Mouse (Mus musculus) forelimb bud, embryonic 11.5 days (tissue): ENCODE measurements around the gene Bhmt2.

Experiments
- DNase-seq: peaks from one replicate; pipeline ENCODE4 v3.0.0-alpha.2; 2012; ENCODE audit warnings: low read depth, low spot score

Bhmt2 gene

DNA sequence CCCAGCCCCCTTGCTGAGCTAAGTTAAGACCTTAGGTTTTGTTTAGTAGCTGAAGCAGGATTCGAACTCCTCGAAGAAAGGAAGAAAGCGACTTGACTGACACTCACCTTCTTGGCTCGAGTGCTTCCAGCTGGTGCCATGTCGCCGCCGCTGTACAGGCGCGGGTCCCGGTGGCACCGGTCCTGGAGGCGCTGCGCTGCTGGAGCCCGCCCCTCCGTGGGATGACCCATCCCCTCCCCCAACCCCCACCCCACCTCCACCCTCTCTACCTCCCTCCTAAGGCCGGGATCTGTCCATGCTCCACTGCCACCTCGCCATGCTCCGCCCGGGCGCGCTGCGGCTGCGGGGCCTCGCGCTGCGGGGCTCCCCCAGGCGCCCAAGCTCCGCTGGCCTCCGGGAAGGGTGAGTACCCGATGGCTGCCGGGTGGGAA lies at the start of gene Bhmt2, which contains the start of gene Dmgdh:
Gene Bhmt2 (minus strand): TSS at position 172 of the 431 bp plus-strand sequence.
Gene Dmgdh (plus strand): TSS at position 303 of the 431 bp plus-strand sequence.
- no peak for DNase-seq

- no peak for DNase-seq
Observed at GRCm38 (mm10) chr13:93723455-93723854, 49.4 kb upstream of the Bhmt2 start.

GRCm38 (mm10) chr13:93721916-93722315 lies 47.8 kb upstream of the Bhmt2 start:
- DNase-seq: no peak

GRCm38 (mm10) chr13:93718948-93719347 lies 44.8 kb upstream of the Bhmt2 start:
- DNase-seq: peak; percentile 73

- DNase-seq: peak; percentile 66
Observed at GRCm38 (mm10) chr13:93717113-93717512, 43.0 kb upstream of the Bhmt2 start.

DNA sequence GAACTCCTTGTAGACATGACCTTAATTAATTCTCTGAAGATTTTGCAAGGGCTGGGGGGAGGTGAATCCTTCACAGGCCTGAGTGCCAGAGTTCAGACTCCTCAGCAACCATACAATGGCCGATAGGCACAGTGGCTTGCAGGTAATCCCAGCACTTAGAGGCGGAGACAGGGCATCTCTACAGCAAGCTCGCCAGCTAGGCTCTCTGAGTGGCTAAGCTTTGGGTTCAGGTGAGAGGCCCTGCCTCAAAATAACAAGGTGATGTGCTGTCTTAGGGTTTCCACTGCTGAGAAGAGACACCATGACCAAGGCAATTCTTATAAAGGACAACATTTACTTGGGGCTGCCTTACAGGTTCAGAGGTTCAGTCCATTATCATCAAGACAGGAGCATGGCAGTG lies 39.7 kb upstream of the Bhmt2 start:
- no peak for DNase-seq

- no peak for DNase-seq
Observed at GRCm38 (mm10) chr13:93712362-93712761, 38.3 kb upstream of the Bhmt2 start.

- no peak for DNase-seq
Observed at GRCm38 (mm10) chr13:93711226-93711625, 37.1 kb upstream of the Bhmt2 start.

DNA sequence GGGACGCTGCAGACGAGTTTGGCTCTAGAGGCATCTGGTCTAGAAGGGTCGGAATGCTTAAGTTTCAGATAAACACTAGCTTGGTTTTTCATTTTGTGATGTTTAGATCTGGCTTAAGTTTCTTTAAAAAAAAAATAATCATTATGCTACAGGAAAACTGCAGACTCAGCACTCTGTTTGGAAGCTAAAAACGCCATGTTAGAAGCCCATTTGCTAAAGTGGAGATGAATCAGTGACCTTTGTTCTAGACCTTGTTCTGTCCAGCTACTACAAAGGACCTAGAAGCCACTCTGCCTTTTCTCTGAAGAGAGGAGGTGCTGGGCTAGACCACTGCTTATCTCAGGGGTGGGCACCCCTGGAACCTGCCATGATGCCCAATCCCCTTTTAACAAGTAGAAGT lies 36.2 kb upstream of the Bhmt2 start:
- no peak for DNase-seq

GRCm38 (mm10) chr13:93707271-93707670 lies 33.2 kb upstream of the Bhmt2 start:
- DNase-seq: no peak

DNA sequence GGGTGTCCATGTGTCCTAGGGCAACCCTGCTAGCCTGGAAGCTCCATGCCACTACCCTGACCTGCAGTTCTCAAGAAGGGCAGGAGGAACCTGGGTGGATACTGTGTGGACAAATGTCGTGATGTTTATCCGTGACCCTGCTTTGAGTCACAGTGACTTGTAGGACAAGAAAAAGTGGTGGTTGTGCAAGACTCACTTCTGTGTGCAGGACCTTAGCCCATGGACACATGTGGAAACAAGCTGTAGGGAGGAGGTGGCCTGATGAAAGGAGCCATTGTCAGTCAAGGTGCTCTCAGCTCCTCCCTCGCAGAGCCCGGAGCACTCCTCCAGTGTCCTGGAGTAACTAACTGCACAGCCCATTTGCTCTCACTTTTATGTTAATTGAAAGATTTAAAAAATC lies 31.6 kb upstream of the Bhmt2 start:
- no peak for DNase-seq

DNA sequence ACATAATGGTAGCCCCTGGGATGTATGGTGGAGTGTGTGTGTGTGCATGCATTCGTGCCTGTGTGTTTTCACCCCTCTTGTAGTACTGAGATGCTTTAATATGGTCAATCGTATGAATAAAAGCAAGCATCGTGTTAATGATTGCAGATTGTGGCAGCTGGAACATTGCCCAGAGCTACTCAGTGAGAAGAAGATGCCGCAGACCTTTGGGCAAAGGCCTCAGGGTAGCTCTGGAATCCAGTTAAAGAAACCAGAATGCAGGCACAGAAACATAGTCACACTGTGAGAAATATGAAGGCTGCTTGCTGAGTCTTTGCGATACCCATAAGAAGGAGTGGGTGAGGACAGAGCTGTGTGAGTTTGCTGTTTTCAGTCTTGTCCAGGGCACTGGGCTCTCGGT lies 24.8 kb upstream of the Bhmt2 start:
- DNase-seq: no peak

DNA sequence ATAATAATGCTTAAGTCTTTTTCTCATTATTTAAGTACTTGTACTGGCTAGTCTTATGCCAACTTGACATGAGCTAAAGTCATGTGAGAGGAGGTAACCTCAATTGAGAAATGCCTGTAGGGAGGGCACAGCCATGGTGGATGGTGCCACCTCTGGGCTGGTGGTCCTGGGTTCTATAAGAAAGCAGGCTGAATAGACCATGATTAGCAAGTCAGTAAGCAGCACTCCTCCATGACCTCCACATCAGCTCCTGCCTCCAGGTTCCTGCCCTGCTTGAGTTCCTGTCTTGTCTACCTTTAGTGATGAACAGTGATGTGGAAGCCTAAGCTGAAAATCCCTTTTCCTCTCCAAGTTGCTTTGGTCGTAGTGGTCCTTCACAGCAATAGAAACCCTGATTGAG lies 16.7 kb upstream of the Bhmt2 start:
- no peak for DNase-seq

DNA sequence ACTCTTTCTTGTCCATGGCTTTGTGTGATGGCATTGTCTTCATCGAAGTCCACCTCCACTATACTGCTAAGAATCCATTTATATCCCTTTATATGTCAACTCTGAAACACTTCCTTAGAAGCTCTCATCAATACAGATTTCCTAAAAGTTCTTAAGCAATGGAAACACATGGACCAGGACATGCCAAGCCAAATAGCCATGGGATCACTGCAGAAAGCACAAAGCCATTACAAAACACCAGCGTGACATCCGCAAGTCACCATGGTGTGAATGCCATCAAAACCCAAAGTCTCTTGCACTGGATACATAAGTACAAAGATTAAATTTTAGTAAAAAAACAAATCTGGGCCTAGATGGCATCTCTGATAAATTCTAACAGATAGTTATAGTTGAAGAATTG lies 15.5 kb upstream of the Bhmt2 start:
- DNase-seq: no peak

DNA sequence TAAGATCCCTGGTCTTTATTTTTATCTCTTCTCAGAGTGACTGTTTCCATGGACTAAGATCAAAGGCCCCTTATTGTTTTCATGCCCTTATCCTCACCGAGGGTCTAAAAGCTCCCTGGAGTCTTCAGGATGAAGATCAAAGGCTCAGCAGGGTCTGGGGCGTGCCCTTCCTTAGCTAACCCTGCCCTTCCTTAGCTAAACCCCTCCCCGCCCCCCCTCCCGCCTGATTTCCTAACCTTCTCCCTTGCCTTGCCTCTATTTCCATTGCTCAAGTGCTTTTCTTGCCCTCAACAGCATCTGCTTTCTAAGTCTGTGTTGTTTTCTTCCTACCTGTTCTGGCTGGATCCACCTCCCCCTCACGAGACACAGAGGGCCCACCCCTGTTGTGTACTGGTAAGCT lies 13.2 kb upstream of the Bhmt2 start:
- DNase-seq: no peak

GRCm38 (mm10) chr13:93685226-93685625 lies 11.1 kb upstream of the Bhmt2 start:
- DNase-seq: no peak

DNA sequence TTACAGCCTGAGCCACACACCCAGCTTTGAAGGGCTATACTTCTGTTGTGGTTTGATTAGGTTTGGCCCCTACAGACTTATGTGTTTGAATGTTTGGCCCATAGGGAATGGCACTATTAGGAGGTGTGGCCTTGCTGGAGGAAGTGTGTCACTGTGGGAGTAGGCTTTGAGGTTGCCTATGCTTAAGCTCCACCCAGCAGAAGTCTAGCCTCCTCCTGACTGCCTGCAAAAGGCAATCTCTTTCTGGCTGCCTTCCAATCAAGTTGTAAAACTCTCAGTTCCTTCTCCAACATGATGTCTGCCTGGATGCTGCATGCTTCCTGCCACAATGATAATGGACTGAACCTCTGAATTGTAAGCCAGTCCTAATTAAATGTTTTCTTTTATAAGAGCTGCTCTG lies 9.2 kb upstream of the Bhmt2 start:
- no peak for DNase-seq

GRCm38 (mm10) chr13:93676864-93677263 lies 2.8 kb upstream of the Bhmt2 start:
- no peak for DNase-seq

DNA sequence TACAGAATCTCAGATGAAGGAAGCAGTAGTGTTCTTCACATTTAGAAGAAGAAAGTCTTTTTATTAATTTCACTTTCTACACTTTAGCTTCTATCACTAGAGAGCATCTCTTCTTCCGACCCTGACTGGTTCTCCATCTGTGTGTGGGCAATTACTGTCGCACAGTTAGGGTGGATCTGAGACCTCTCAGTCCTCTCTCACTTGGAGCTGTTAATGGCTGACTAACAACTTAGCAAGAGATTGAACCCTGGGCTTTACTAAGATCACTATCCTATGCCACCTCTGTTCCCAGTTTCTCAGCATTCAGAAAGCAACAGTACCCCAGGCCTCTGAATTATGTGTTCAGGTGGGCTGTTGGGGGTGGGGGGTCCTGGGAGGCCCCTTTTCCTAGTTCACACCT lies 806 bp downstream of the Bhmt2 start:
- DNase-seq: no peak

DNA sequence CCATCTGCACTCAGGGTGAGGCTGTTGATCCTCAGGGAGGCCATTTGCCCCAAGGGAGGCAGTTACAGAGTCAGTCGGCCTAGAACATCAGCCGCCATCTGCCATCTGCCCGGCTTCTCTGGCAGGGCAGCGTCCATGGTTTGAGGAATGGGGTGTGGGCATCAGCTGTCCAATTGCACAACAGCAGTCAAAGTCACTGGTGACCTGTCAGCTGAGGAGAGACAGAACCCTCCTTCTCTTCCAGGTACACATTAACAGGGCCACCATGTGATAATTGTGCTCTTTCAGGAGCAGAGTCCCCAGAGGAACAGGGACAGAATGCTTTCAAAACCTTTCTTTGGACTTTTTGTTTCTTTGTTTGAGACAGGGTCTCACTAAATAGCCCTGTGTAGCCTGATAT lies 1.7 kb downstream of the Bhmt2 start:
- no peak for DNase-seq

- DNase-seq: no peak
Observed at GRCm38 (mm10) chr13:93667586-93667985, 6.5 kb downstream of the Bhmt2 start.

DNA sequence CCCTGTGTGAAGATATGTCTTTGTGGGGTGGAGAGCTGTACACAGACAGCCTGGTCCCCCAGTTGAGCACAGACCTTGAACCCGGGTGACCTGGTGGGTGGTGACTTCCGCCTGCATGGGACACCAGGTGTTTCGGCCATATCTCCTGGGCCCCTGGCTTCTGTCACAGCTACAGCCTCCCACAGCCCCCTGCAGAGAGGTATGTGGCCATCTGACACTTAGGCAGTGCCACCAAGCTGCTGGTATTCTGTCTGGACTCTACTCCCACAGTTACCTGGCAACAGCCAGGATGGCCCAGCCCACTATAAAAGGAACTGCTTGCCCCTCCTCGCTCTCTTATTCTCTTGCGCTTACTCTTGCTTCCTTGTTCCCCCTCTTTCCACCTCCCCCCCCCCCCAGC lies 16.2 kb downstream of the Bhmt2 start:
- DNase-seq: no peak

DNA sequence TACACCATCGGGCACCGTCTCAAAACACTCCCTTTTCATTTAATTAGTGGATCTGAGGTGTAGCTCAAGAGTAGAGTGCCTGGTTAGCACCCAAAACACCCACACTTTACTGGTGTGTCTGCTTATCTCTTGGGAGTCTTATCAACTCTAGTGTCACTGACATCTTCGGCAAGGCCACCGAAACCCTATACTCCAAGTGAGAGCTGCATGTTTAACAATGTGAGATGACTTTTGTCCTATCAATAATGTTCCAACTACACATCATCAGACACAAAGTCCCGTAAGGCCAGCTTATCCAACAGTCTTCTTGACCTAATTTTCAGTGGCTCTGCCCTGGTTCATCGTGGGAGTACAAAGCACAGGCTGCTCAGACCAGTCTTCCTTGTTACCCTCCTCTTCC lies 20.7 kb downstream of the Bhmt2 start:
- DNase-seq: no peak

DNA sequence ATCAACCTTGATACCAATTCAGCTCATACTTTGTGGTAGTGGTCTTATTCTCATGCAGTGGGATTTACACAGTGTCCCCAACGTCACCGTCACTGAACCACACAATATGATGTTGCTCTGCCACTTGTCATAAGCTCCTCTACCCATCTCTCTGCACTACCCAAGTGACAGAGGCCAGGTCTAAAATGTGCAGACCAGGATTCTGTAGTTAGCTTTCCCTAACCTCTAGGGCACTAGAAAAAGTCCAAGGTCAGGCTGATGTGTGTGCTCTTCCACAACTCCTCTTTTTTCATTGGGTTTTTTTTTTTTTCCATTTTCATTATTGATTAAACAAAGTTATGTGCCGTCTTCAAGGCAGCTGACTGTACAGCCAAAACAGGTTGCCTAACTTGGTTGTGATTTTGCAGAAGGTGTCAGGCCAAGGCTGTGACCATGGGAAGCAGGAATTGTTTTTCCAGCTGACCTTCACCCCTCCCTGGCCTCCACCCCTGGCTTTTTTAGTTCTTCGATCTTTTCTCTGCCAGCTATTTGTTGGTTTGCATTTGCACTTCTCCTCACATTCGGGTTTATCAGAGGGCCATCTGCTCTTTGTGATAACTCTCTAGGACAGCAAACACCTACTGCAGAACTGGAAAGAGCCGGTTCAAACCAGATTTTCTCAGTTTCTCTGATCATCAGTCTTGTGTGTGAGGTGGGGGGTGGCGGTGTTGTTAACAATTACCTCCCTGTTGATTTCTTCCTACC lies 25.5 kb downstream of the Bhmt2 start:
- DNase-seq: no peak
